Comparison of ENCODE assay signal across 8 mouse cellular contexts in genomic region chr7:101377741-101378262, GRCm38 (mm10). TPM values are rescaled to one million over a fixed set of nuclear protein-coding genes. Genes with fewer than 3 reads are reported as not detected.
A peak's percentile ranks its signal among the peaks of the same experiment; 100 is the strongest.
DNase-seq lines count a peak whose midpoint lies in the region; ATAC-seq and TF ChIP-seq lines count a peak whose summit lies in the region.

No protein-coding gene starts in this region.

- ATAC-seq in hindbrain, embryonic 15.5 days (ENCODE audit: low FRiP score, low read depth), result no peak
- ATAC-seq in monocyte, adult 5-6 weeks (replicated peaks; ENCODE audit: insufficient number of reproducible peaks, low FRiP score, low TSS enrichment, poor library complexity, severe bottlenecking), result peak; percentile 66

- peak overlapping the region; percentile 63 for H3K4me3 ChIP-seq in bone marrow macrophage, adult 2 months (ENCODE audit: insufficient read depth, low read length)
- peak overlapping the region; percentile 67 for H3K4me3 ChIP-seq in gastrocnemius, adult 2 months
- H3K4me3 ChIP-seq in hindbrain, embryonic 15.5 days, result no peak overlapping the region
- peak overlapping the region; percentile 77 for H3K4me3 ChIP-seq in liver, adult 2 months (ENCODE audit: insufficient read depth, low read depth, low read length)

- TF ChIP-seq CTCF in bone marrow macrophage, adult 2 months (IDR thresholded peaks at IDR 0.05; ENCODE audit: low read depth, low read length), result no peak
- no peak for TF ChIP-seq CTCF in gastrocnemius, adult 2 months (IDR thresholded peaks at IDR 0.05)
- TF ChIP-seq CTCF in liver, adult 2 months (IDR thresholded peaks at IDR 0.05; ENCODE audit: low read depth, low read length), result no peak

- no peak for TF ChIP-seq POLR2A in bone marrow macrophage, adult 2 months (IDR thresholded peaks at IDR 0.05; ENCODE audit: borderline replicate concordance, low read depth, low read length)
- TF ChIP-seq POLR2A in liver, adult 2 months (IDR thresholded peaks at IDR 0.05; ENCODE audit: extremely low read depth, insufficient read depth, low read length), result peak; percentile 49; the same call in 1 of the 2 replicates

- H3K4me2 ChIP-seq in hindbrain, embryonic 15.5 days, result 0 out of 2 replicates have a peak overlapping the region, but pooled peaks have one; percentile 9

- 42% methylated on average over 7 of the region's 7 CpGs for WGBS in hindbrain, embryonic 15.5 days
- 5% methylated on average over 7 of the region's 7 CpGs for WGBS in liver, adult 2 months

- DNase-seq in CD8-positive naive resting alpha-beta T cell, adult 2 months (ENCODE audit: low read depth in 2 of 2, low spot score in 2 of 2), result peak; percentile 72 to 86
- DNase-seq in gastrocnemius, adult 2 months, result peak; percentile 82
- peak; percentile 86 for DNase-seq in liver, adult 2 months (ENCODE audit: extremely low read depth, low read depth, low spot score)
- peak; percentile 77 for DNase-seq in testis, postnatal 10 days (ENCODE audit: low spot score)
- no peak for DNase-seq in frontal cortex, postnatal 25 days (ENCODE audit: low spot score in 2 of 2)

- no peaks in the 10 kb centered on the region for H3K27me3 ChIP-seq in hindbrain, embryonic 15.5 days
- H3K27me3 ChIP-seq in liver, adult 2 months (ENCODE audit: control insufficient read depth, insufficient read depth, low read length), result no peaks in the 10 kb centered on the region

- H3K36me3 ChIP-seq in hindbrain, embryonic 15.5 days, result no peaks in the 10 kb centered on the region
- H3K36me3 ChIP-seq in liver, adult 2 months (ENCODE audit: control insufficient read depth, insufficient read depth, low read length), result no peaks in the 10 kb centered on the region

- no peak overlapping the region for H3K9ac ChIP-seq in hindbrain, embryonic 15.5 days
- H3K9ac ChIP-seq in liver, adult 2 months (ENCODE audit: low read depth, low read length), result peak overlapping the region; percentile 71

- peaks cover 36% of the 10 kb centered on the region for H3K4me1 ChIP-seq in bone marrow macrophage, adult 2 months (ENCODE audit: control insufficient read depth, insufficient read depth, low read length)
- H3K4me1 ChIP-seq in hindbrain, embryonic 15.5 days (replicated peaks), result peaks cover 8% of the 10 kb centered on the region; the same call in 1 of the 2 replicates
- H3K4me1 ChIP-seq in liver, adult 2 months (ENCODE audit: control insufficient read depth, insufficient read depth, low read length), result peaks cover 19% of the 10 kb centered on the region

- H3K79me2 ChIP-seq in liver, adult 2 months (ENCODE audit: control insufficient read depth, insufficient read depth, low read length), result peaks cover 11% of the 10 kb centered on the region

- intact Hi-C loops in gastrocnemius, adult 2 months (cut with DNase I), result no loop called here

- H3K27ac ChIP-seq in bone marrow macrophage, adult 2 months (ENCODE audit: insufficient read depth, low read depth, low read length), result peak overlapping the region; percentile 88
- H3K27ac ChIP-seq in gastrocnemius, adult 2 months, result peak overlapping the region; percentile 85
- H3K27ac ChIP-seq in hindbrain, embryonic 15.5 days (replicated peaks), result peak overlapping the region; percentile 3; the same call in 1 of the 2 replicates
- peak overlapping the region; percentile 95 for H3K27ac ChIP-seq in liver, adult 2 months (replicated peaks; ENCODE audit: insufficient read depth, low read depth, low read length)

- no peaks in the 10 kb centered on the region for H3K9me3 ChIP-seq in hindbrain, embryonic 15.5 days

RNA-seq across cellular contexts. Expression of gene Arap1, which starts 29.9 kb away (rescaled TPM):
- polyA plus RNA-seq in bone marrow macrophage, adult 2 months (2012; ENCODE audit: insufficient read depth, insufficient read length, missing spikeins), result 326 and 363 TPM in 2 replicates
- 10 to 100 TPM; 19.9 to 30.6 TPM for total RNA-seq in gastrocnemius, adult 2 months (2021)
- polyA plus RNA-seq in hindbrain, embryonic 15.5 days (2015; fragmentation: Nextera tagmentation; extraction: Ambion mirVana), result 10.6 and 11.0 TPM in 2 replicates
- total RNA-seq in liver, adult 2 months (2014; rRNA removed), result 43.8 and 51.0 TPM in 2 replicates
- polyA plus RNA-seq in liver, adult 2 months (2012; rRNA removed), result 88.2 and 89.2 TPM in 2 replicates
- 247 to 347 TPM (median 330 TPM) in 3 replicates for total RNA-seq in monocyte, adult 5-6 weeks (2017)

RNA-seq across cellular contexts. Expression of gene Gm45837, which starts 32.9 kb away (rescaled TPM):
- polyA plus RNA-seq in bone marrow macrophage, adult 2 months (2012; ENCODE audit: insufficient read depth, insufficient read length, missing spikeins), result 8.7 and 11.2 TPM in 2 replicates
- not detected for total RNA-seq in gastrocnemius, adult 2 months (2021)
- not detected in 2 replicates for polyA plus RNA-seq in hindbrain, embryonic 15.5 days (2015; fragmentation: Nextera tagmentation; extraction: Ambion mirVana)
- not detected in 2 replicates for total RNA-seq in liver, adult 2 months (2014; rRNA removed)
- polyA plus RNA-seq in liver, adult 2 months (2012; rRNA removed), result not detected in 2 replicates
- 8.9 to 28.8 TPM (median 12.5 TPM) in 3 replicates for total RNA-seq in monocyte, adult 5-6 weeks (2017)

RNA-seq across cellular contexts. Expression of gene Pde2a, which starts 43.7 kb away (rescaled TPM):
- 2.6 and 3.5 TPM in 2 replicates for polyA plus RNA-seq in bone marrow macrophage, adult 2 months (2012; ENCODE audit: insufficient read depth, insufficient read length, missing spikeins)
- total RNA-seq in gastrocnemius, adult 2 months (2021), result 10 to 100 TPM; 21.2 to 28.5 TPM
- 31.3 and 34.8 TPM in 2 replicates for polyA plus RNA-seq in hindbrain, embryonic 15.5 days (2015; fragmentation: Nextera tagmentation; extraction: Ambion mirVana)
- 11.4 and 13.2 TPM in 2 replicates for total RNA-seq in liver, adult 2 months (2014; rRNA removed)
- 7.7 and 7.9 TPM in 2 replicates for polyA plus RNA-seq in liver, adult 2 months (2012; rRNA removed)
- 13.4 to 111 TPM (median 54.4 TPM) in 3 replicates for total RNA-seq in monocyte, adult 5-6 weeks (2017)

Comparison
In these comparisons a context has a peak if more than half of its experiments do, and no peak if none do; other contexts are left out.
1. DNase-seq: peak in CD8-positive naive resting alpha-beta T cell, adult 2 months (2 of 2), gastrocnemius, adult 2 months (single experiment), liver, adult 2 months (single experiment) and testis, postnatal 10 days (single experiment); none in frontal cortex, postnatal 25 days (0 of 2).
2. H3K27ac ChIP-seq: peak in every context shown above with its lines; median percentile 95 in liver, adult 2 months; 88 in bone marrow macrophage, adult 2 months; 85 in gastrocnemius, adult 2 months; 3 in hindbrain, embryonic 15.5 days.